Mouse (Mus musculus): ENCODE measurements around the gene Rab3gap2. TPM values are rescaled to one million over a fixed set of nuclear protein-coding genes. Genes with fewer than 3 reads are reported as not detected.

The Rab3gap2 gene
- polyA plus RNA-seq, 1 experiment from 2014 or later: 31.5 TPM

DNA sequence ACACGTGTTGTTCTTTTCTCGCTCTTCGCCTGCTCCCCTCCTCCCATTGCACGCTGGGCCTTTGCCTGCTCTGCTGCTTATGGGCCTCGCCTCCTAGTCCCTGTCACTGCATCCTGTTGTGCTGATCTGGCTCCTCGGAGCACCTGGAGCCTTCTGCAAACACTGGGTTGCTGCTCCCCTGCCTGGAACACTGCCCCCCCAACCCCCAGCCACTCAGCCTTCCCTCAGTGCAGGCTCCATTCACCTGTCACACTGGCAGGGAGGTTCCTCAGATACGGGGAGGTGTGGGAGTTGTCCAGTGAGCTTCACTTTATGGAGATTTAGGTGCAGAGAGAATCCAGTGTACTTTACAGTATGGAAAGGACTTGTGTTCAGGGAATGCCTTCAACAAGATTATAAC lies 41.5 kb downstream of the Rab3gap2 start:
- 81% methylated on average over 7 of the region's 7 CpGs for WGBS
- Histone ChIP-seq H3K4me2 (ENCODE audit: low read depth, low read length) (no peak overlapping the region), H3K4me1 (ENCODE audit: control insufficient read depth, insufficient read depth, low read length) (no peaks in the 10 kb centered on the region), H3K27ac (ENCODE audit: low read depth, low read length) (no peak overlapping the region), H3K36me3 (ENCODE audit: control insufficient read depth, insufficient read depth, low read length) (peaks cover 39% of the 10 kb centered on the region), H3K9me3 (ENCODE audit: control insufficient read depth, low read length) (no peaks in the 10 kb centered on the region), H3K4me3 (ENCODE audit: low read depth, low read length) (no peak overlapping the region), H3K27me3 (ENCODE audit: control insufficient read depth, insufficient read depth, low read length) (no peaks in the 10 kb centered on the region), H3K9ac (replicated peaks; ENCODE audit: low read depth, low read length) (no peak overlapping the region)
- ATAC-seq (ENCODE audit: low read depth): no peak

GRCm38 (mm10) chr1:185247429-185248085 lies 43.6 kb downstream of the Rab3gap2 start:
- no peak overlapping the region for H3K4me2 ChIP-seq (ENCODE audit: low read depth, low read length)
- WGBS: 92% methylated on average over 20 of the region's 20 CpGs
- no peak overlapping the region for H3K4me3 ChIP-seq (ENCODE audit: low read depth, low read length)
- peaks cover 43% of the 10 kb centered on the region for H3K36me3 ChIP-seq (ENCODE audit: control insufficient read depth, insufficient read depth, low read length)
- no peaks in the 10 kb centered on the region for H3K4me1 ChIP-seq (ENCODE audit: control insufficient read depth, insufficient read depth, low read length)
- no peaks in the 10 kb centered on the region for H3K9me3 ChIP-seq (ENCODE audit: control insufficient read depth, low read length)
- H3K27ac ChIP-seq (ENCODE audit: low read depth, low read length): no peak overlapping the region
- H3K9ac ChIP-seq (replicated peaks; ENCODE audit: low read depth, low read length): no peak overlapping the region
- H3K27me3 ChIP-seq (ENCODE audit: control insufficient read depth, insufficient read depth, low read length): no peaks in the 10 kb centered on the region
- no peak for ATAC-seq (ENCODE audit: low read depth)

- WGBS: 90% methylated on average over 8 of the region's 8 CpGs
- Histone ChIP-seq H3K27me3 (ENCODE audit: control insufficient read depth, insufficient read depth, low read length) (no peaks in the 10 kb centered on the region), H3K4me3 (ENCODE audit: low read depth, low read length) (no peak overlapping the region), H3K4me2 (ENCODE audit: low read depth, low read length) (no peak overlapping the region), H3K27ac (ENCODE audit: low read depth, low read length) (no peak overlapping the region), H3K4me1 (ENCODE audit: control insufficient read depth, insufficient read depth, low read length) (no peaks in the 10 kb centered on the region), H3K9ac (replicated peaks; ENCODE audit: low read depth, low read length) (no peak overlapping the region), H3K9me3 (ENCODE audit: control insufficient read depth, low read length) (no peaks in the 10 kb centered on the region), H3K36me3 (ENCODE audit: control insufficient read depth, insufficient read depth, low read length) (peaks cover 39% of the 10 kb centered on the region; the same call in 1 of the 2 replicates)
- ATAC-seq (ENCODE audit: low read depth): no peak
These were observed 44.8 kb downstream of the Rab3gap2 start for GRCm38 (mm10) chr1:185248728-185249127.

- Histone ChIP-seq H3K36me3 (ENCODE audit: control insufficient read depth, insufficient read depth, low read length) (peaks cover 44% of the 10 kb centered on the region), H3K27me3 (ENCODE audit: control insufficient read depth, insufficient read depth, low read length) (no peaks in the 10 kb centered on the region), H3K27ac (ENCODE audit: low read depth, low read length) (no peak overlapping the region), H3K4me2 (ENCODE audit: low read depth, low read length) (no peak overlapping the region), H3K4me1 (ENCODE audit: control insufficient read depth, insufficient read depth, low read length) (no peaks in the 10 kb centered on the region), H3K9ac (replicated peaks; ENCODE audit: low read depth, low read length) (no peak overlapping the region), H3K4me3 (ENCODE audit: low read depth, low read length) (no peak overlapping the region), H3K9me3 (ENCODE audit: control insufficient read depth, low read length) (no peaks in the 10 kb centered on the region)
- ATAC-seq (ENCODE audit: low read depth): no peak
- WGBS: 86% methylated on average over 3 of the region's 3 CpGs
These were observed 48.4 kb downstream of the Rab3gap2 start for GRCm38 (mm10) chr1:185252351-185252750.

GRCm38 (mm10) chr1:185253140-185253892 lies 49.4 kb downstream of the Rab3gap2 start:
- H3K4me2 ChIP-seq (ENCODE audit: low read depth, low read length): no peak overlapping the region
- peak; percentile 85; the same call in 1 of the 2 replicates for ATAC-seq (ENCODE audit: low read depth)
- H3K27me3 ChIP-seq (ENCODE audit: control insufficient read depth, insufficient read depth, low read length): no peaks in the 10 kb centered on the region
- peak overlapping the region; percentile 72 for H3K27ac ChIP-seq (ENCODE audit: low read depth, low read length)
- WGBS: 48% methylated on average over 12 of the region's 12 CpGs
- H3K4me1 ChIP-seq (ENCODE audit: control insufficient read depth, insufficient read depth, low read length): no peaks in the 10 kb centered on the region
- H3K36me3 ChIP-seq (ENCODE audit: control insufficient read depth, insufficient read depth, low read length): peaks cover 38% of the 10 kb centered on the region
- no peak overlapping the region for H3K4me3 ChIP-seq (ENCODE audit: low read depth, low read length)
- no peaks in the 10 kb centered on the region for H3K9me3 ChIP-seq (ENCODE audit: control insufficient read depth, low read length)
- no peak overlapping the region for H3K9ac ChIP-seq (replicated peaks; ENCODE audit: low read depth, low read length)

- no peaks in the 10 kb centered on the region for H3K27me3 ChIP-seq (ENCODE audit: control insufficient read depth, insufficient read depth, low read length)
- H3K36me3 ChIP-seq (ENCODE audit: control insufficient read depth, insufficient read depth, low read length): peaks cover 41% of the 10 kb centered on the region
- WGBS: 94% methylated on average over 12 of the region's 12 CpGs
- no peaks in the 10 kb centered on the region for H3K9me3 ChIP-seq (ENCODE audit: control insufficient read depth, low read length)
- ATAC-seq (ENCODE audit: low read depth): no peak
- H3K4me1 ChIP-seq (ENCODE audit: control insufficient read depth, insufficient read depth, low read length): no peaks in the 10 kb centered on the region
- no peak overlapping the region for H3K9ac ChIP-seq (replicated peaks; ENCODE audit: low read depth, low read length)
- no peak overlapping the region for H3K4me2 ChIP-seq (ENCODE audit: low read depth, low read length)
- H3K27ac ChIP-seq (ENCODE audit: low read depth, low read length): no peak overlapping the region
- no peak overlapping the region for H3K4me3 ChIP-seq (ENCODE audit: low read depth, low read length)
These were observed 51.4 kb downstream of the Rab3gap2 start for GRCm38 (mm10) chr1:185255336-185255735.

GRCm38 (mm10) chr1:185256753-185257152 lies 52.8 kb downstream of the Rab3gap2 start:
- WGBS: 39% methylated on average over 3 of the region's 3 CpGs
- Histone ChIP-seq H3K9ac (replicated peaks; ENCODE audit: low read depth, low read length) (no peak overlapping the region), H3K27ac (ENCODE audit: low read depth, low read length) (no peak overlapping the region), H3K4me2 (ENCODE audit: low read depth, low read length) (no peak overlapping the region), H3K4me1 (ENCODE audit: control insufficient read depth, insufficient read depth, low read length) (no peaks in the 10 kb centered on the region), H3K27me3 (ENCODE audit: control insufficient read depth, insufficient read depth, low read length) (no peaks in the 10 kb centered on the region), H3K4me3 (ENCODE audit: low read depth, low read length) (no peak overlapping the region), H3K36me3 (ENCODE audit: control insufficient read depth, insufficient read depth, low read length) (peaks cover 42% of the 10 kb centered on the region), H3K9me3 (ENCODE audit: control insufficient read depth, low read length) (no peaks in the 10 kb centered on the region)
- no peak for ATAC-seq (ENCODE audit: low read depth)

DNA sequence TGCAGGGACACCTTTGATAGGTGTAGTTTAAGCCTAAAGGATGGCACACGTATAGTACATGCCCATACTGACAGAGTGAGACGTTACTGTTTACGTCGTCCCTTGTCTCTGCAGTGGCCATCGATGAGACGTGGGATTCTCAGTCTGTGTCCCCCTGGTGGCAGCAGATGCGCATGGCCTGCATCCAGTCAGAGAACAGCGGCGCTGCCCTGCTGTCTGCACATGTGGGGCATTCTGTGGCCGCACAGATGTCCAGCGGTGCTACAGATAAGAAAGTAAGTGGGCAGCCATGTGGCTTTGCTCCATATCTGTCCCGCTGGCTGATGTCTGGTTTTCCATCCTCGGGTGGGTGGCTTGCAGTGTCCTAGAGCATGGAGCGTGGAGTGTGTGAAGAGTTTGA lies 58.6 kb downstream of the Rab3gap2 start:
- H3K9me3 ChIP-seq (ENCODE audit: control insufficient read depth, low read length): no peaks in the 10 kb centered on the region
- H3K27ac ChIP-seq (ENCODE audit: low read depth, low read length): no peak overlapping the region
- no peaks in the 10 kb centered on the region for H3K4me1 ChIP-seq (ENCODE audit: control insufficient read depth, insufficient read depth, low read length)
- no peak for ATAC-seq (ENCODE audit: low read depth)
- H3K4me2 ChIP-seq (ENCODE audit: low read depth, low read length): no peak overlapping the region
- peaks cover 57% of the 10 kb centered on the region for H3K36me3 ChIP-seq (ENCODE audit: control insufficient read depth, insufficient read depth, low read length)
- WGBS: 62% methylated on average over 14 of the region's 14 CpGs
- H3K4me3 ChIP-seq (ENCODE audit: low read depth, low read length): no peak overlapping the region
- no peak overlapping the region for H3K9ac ChIP-seq (replicated peaks; ENCODE audit: low read depth, low read length)
- H3K27me3 ChIP-seq (ENCODE audit: control insufficient read depth, insufficient read depth, low read length): no peaks in the 10 kb centered on the region

GRCm38 (mm10) chr1:185268675-185269074 lies 64.8 kb downstream of the Rab3gap2 start:
- ATAC-seq (ENCODE audit: low read depth): no peak
- Histone ChIP-seq H3K4me1 (ENCODE audit: control insufficient read depth, insufficient read depth, low read length) (no peaks in the 10 kb centered on the region), H3K4me3 (ENCODE audit: low read depth, low read length) (no peak overlapping the region), H3K9me3 (ENCODE audit: control insufficient read depth, low read length) (no peaks in the 10 kb centered on the region), H3K36me3 (ENCODE audit: control insufficient read depth, insufficient read depth, low read length) (peaks cover 50% of the 10 kb centered on the region), H3K9ac (replicated peaks; ENCODE audit: low read depth, low read length) (no peak overlapping the region), H3K4me2 (ENCODE audit: low read depth, low read length) (no peak overlapping the region), H3K27me3 (ENCODE audit: control insufficient read depth, insufficient read depth, low read length) (no peaks in the 10 kb centered on the region), H3K27ac (ENCODE audit: low read depth, low read length) (no peak overlapping the region)
- WGBS: 83% methylated on average over 4 of the region's 4 CpGs
